Comparison of ENCODE assay signal across 15 mouse cellular contexts in genomic region chr8:11348622-11349021, GRCm38 (mm10). TPM values are rescaled to one million over a fixed set of nuclear protein-coding genes. Genes with fewer than 3 reads are reported as not detected.
DNase-seq lines count a peak whose midpoint lies in the region; ATAC-seq and TF ChIP-seq lines count a peak whose summit lies in the region.
"Had no signal": no experiment of that assay in that cellular context is flagged by ENCODE, and none has a peak within 500 bp of the region (broad histone marks: within the 10 kb centered on the region; RNA-seq: fewer than 3 reads in every experiment).

No protein-coding gene starts in this region.

- no peak for TF ChIP-seq CTCF in gastrocnemius, adult 2 months (IDR thresholded peaks at IDR 0.05)

- peak overlapping the region; percentile 22; the same call in 1 of the 2 replicates for H3K27ac ChIP-seq in limb, embryonic 13.5 days
- no peak overlapping the region for H3K27ac ChIP-seq in limb, embryonic 10.5 days
- H3K27ac ChIP-seq in gastrocnemius, adult 2 months = peak overlapping the region; percentile 77
- H3K27ac ChIP-seq in heart, embryonic 11.5 days (ENCODE audit: low read depth, low read length) = peak overlapping the region; percentile 78
- no peak overlapping the region for H3K27ac ChIP-seq in forebrain, embryonic 10.5 days
- H3K27ac ChIP-seq: embryonic facial prominence, embryonic 12.5 days; hindbrain, embryonic 12.5 days; midbrain, embryonic 10.5 days had no signal

- no peaks in the 10 kb centered on the region for H3K36me3 ChIP-seq in limb, embryonic 13.5 days
- 0 out of 2 replicates have a peak, but pooled peaks cover 3% of the 10 kb centered on the region for H3K36me3 ChIP-seq in limb, embryonic 10.5 days
- no peaks in the 10 kb centered on the region; the same call in 1 of the 2 replicates for H3K36me3 ChIP-seq in heart, embryonic 11.5 days (ENCODE audit: control insufficient read depth, insufficient read depth, low read length)
- H3K36me3 ChIP-seq in forebrain, embryonic 10.5 days (replicated peaks) = no peaks in the 10 kb centered on the region
- H3K36me3 ChIP-seq: embryonic facial prominence, embryonic 12.5 days; hindbrain, embryonic 12.5 days; midbrain, embryonic 10.5 days had no signal

- 80% methylated on average over 11 of the region's 11 CpGs for whole genome bisulfite sequencing in limb, embryonic 13.5 days
- 88% methylated on average over 11 of the region's 11 CpGs for WGBS in limb, embryonic 10.5 days
- 28% methylated on average over 11 of the region's 11 CpGs for WGBS in heart, embryonic 11.5 days (ENCODE audit: insufficient replicate concordance)
- 92% methylated on average over 11 of the region's 11 CpGs for WGBS in forebrain, embryonic 10.5 days

- no peak for DNase-seq in limb, embryonic 10.5 days (ENCODE audit: low spot score)
- peak; percentile 85 for DNase-seq in gastrocnemius, adult 2 months
- DNase-seq in lung, postnatal 4 days = peak; percentile 36 to 72
- no peak for DNase-seq in forebrain, embryonic 10.5 days (ENCODE audit: extremely low spot score, low spot score)
- DNase-seq: cerebellum, postnatal 14 days; retina, postnatal 1 day; thymus, postnatal 14 days had no signal

- peak; percentile 37; the same call in 1 of the 2 replicates for ATAC-seq in limb, embryonic 13.5 days (ENCODE audit: low FRiP score, low read depth)
- no peak for ATAC-seq in heart, embryonic 11.5 days (replicated peaks; ENCODE audit: insufficient number of reproducible peaks, low FRiP score, low TSS enrichment)
- ATAC-seq in megakaryocyte, adult 5-6 weeks (ENCODE audit: poor library complexity, severe bottlenecking) = no peak
- ATAC-seq: Patski had no signal

- H3K27me3 ChIP-seq in limb, embryonic 13.5 days = no peaks in the 10 kb centered on the region
- no peaks in the 10 kb centered on the region for H3K27me3 ChIP-seq in limb, embryonic 10.5 days (ENCODE audit: low read depth, poor library complexity, severe bottlenecking)
- H3K27me3 ChIP-seq in heart, embryonic 11.5 days (ENCODE audit: control insufficient read depth, insufficient read depth, low read length) = no peaks in the 10 kb centered on the region
- H3K27me3 ChIP-seq in forebrain, embryonic 10.5 days (ENCODE audit: poor library complexity, severe bottlenecking) = no peaks in the 10 kb centered on the region
- H3K27me3 ChIP-seq: embryonic facial prominence, embryonic 12.5 days; hindbrain, embryonic 12.5 days; Patski had no signal

- H3K4me2 ChIP-seq in limb, embryonic 13.5 days (replicated peaks) = no peak overlapping the region
- H3K4me2 ChIP-seq in heart, embryonic 11.5 days = peak overlapping the region; percentile 35; the same call in 1 of the 2 replicates
- H3K4me2 ChIP-seq: embryonic facial prominence, embryonic 12.5 days; hindbrain, embryonic 12.5 days; liver, embryonic 11.5 days had no signal

- intact Hi-C loops in gastrocnemius, adult 2 months (cut with DNase I) = loop anchor here (5.0 kb wide), 1 partner anchor 36 kb away; the partner anchor contains the start of genes Col4a1 and Col4a2

- H3K4me3 ChIP-seq in limb, embryonic 13.5 days = no peak overlapping the region
- H3K4me3 ChIP-seq in limb, embryonic 10.5 days = no peak overlapping the region
- peak overlapping the region; percentile 28; the same call in 1 of the 2 replicates for H3K4me3 ChIP-seq in gastrocnemius, adult 2 months
- no peak overlapping the region for H3K4me3 ChIP-seq in heart, embryonic 11.5 days (ENCODE audit: low read depth, low read length)
- H3K4me3 ChIP-seq in forebrain, embryonic 10.5 days = no peak overlapping the region
- H3K4me3 ChIP-seq: embryonic facial prominence, embryonic 12.5 days; hindbrain, embryonic 12.5 days; midbrain, embryonic 10.5 days had no signal

- peaks cover 46% of the 10 kb centered on the region for H3K4me1 ChIP-seq in limb, embryonic 13.5 days
- peaks cover 7% of the 10 kb centered on the region; the same call in 1 of the 2 replicates for H3K4me1 ChIP-seq in limb, embryonic 10.5 days
- peaks cover 47% of the 10 kb centered on the region for H3K4me1 ChIP-seq in heart, embryonic 11.5 days (ENCODE audit: control insufficient read depth, insufficient read depth, low read length)
- peaks cover 5% of the 10 kb centered on the region; the same call in 1 of the 2 replicates for H3K4me1 ChIP-seq in forebrain, embryonic 10.5 days
- H3K4me1 ChIP-seq: hindbrain, embryonic 12.5 days had no signal

- no peaks in the 10 kb centered on the region for H3K9me3 ChIP-seq in limb, embryonic 13.5 days
- no peaks in the 10 kb centered on the region for H3K9me3 ChIP-seq in limb, embryonic 10.5 days (replicated peaks)
- no peaks in the 10 kb centered on the region for H3K9me3 ChIP-seq in heart, embryonic 11.5 days (replicated peaks; ENCODE audit: control insufficient read depth, low read length)
- no peaks in the 10 kb centered on the region for H3K9me3 ChIP-seq in forebrain, embryonic 10.5 days
- H3K9me3 ChIP-seq: embryonic facial prominence, embryonic 12.5 days; hindbrain, embryonic 12.5 days; midbrain, embryonic 10.5 days had no signal

- H3K9ac ChIP-seq in limb, embryonic 13.5 days = no peak overlapping the region
- H3K9ac ChIP-seq in heart, embryonic 11.5 days (ENCODE audit: low read depth, low read length) = no peak overlapping the region
- H3K9ac ChIP-seq: embryonic facial prominence, embryonic 12.5 days; hindbrain, embryonic 12.5 days had no signal

RNA-seq across cellular contexts. Expression of gene Col4a1, which starts 36.0 kb away (rescaled TPM):
- 113 and 115 TPM in 2 replicates for polyA plus RNA-seq in limb, embryonic 13.5 days (2015; fragmentation: Nextera tagmentation; extraction: Ambion mirVana)
- polyA plus RNA-seq in limb, embryonic 10.5 days (2016; fragmentation: Nextera tagmentation; extraction: Ambion mirVana) = 141 and 145 TPM in 2 replicates
- 100 to 1,000 TPM in 1 of 2 experiments, 10 to 100 TPM in 1; 73.3 to 117 TPM for total RNA-seq in gastrocnemius, adult 2 months (2021)
- 150 and 187 TPM in 2 replicates for polyA plus RNA-seq in heart, embryonic 11.5 days (2014; fragmentation: Nextera tagmentation; extraction: Ambion mirVana)
- 0.30 and 1.3 TPM in 2 replicates for total RNA-seq in megakaryocyte, adult 5-6 weeks (2015)
- total RNA-seq in megakaryocyte, adult 5-6 weeks (2017) = 0.04 and 1.1 TPM in 2 replicates
- 123 and 129 TPM in 2 replicates for polyA plus RNA-seq in forebrain, embryonic 10.5 days (2016; fragmentation: Nextera tagmentation; extraction: Ambion mirVana)

RNA-seq across cellular contexts. Expression of gene Col4a2, which starts 36.0 kb away (rescaled TPM):
- 52.1 and 56.3 TPM in 2 replicates for polyA plus RNA-seq in limb, embryonic 13.5 days (2015; fragmentation: Nextera tagmentation; extraction: Ambion mirVana)
- polyA plus RNA-seq in limb, embryonic 10.5 days (2016; fragmentation: Nextera tagmentation; extraction: Ambion mirVana) = 53.0 and 53.6 TPM in 2 replicates
- total RNA-seq in gastrocnemius, adult 2 months (2021) = 10 to 100 TPM; 51.3 to 69.5 TPM
- 40.6 and 51.0 TPM in 2 replicates for polyA plus RNA-seq in heart, embryonic 11.5 days (2014; fragmentation: Nextera tagmentation; extraction: Ambion mirVana)
- 0.02 and 0.07 TPM in 2 replicates for total RNA-seq in megakaryocyte, adult 5-6 weeks (2015)
- total RNA-seq in megakaryocyte, adult 5-6 weeks (2017) = 0.15 and 0.73 TPM in 2 replicates
- polyA plus RNA-seq in forebrain, embryonic 10.5 days (2016; fragmentation: Nextera tagmentation; extraction: Ambion mirVana) = 47.1 and 49.4 TPM in 2 replicates

Comparison
In these comparisons a context has a peak if more than half of its experiments do, and no peak if none do; other contexts are left out.
1. H3K27ac ChIP-seq: peak in limb, embryonic 13.5 days (single experiment), gastrocnemius, adult 2 months (single experiment) and heart, embryonic 11.5 days (single experiment); none in limb, embryonic 10.5 days (single experiment) and forebrain, embryonic 10.5 days (single experiment).
2. DNase-seq: peak in gastrocnemius, adult 2 months (single experiment) and lung, postnatal 4 days (2 of 2); none in limb, embryonic 10.5 days (single experiment) and forebrain, embryonic 10.5 days (single experiment).